Mouse (Mus musculus) olfactory bulb, adult 2 months (tissue): Measurements from ENCODE around the gene Jam2. TPM values are rescaled to one million over a fixed set of nuclear protein-coding genes. Genes with fewer than 3 reads are reported as not detected.

Source experiments
- H3K27ac ChIP-seq: fragments of 200-500 bp; 2 replicates; pipeline ENCODE4 v1.5.1; 2012; ENCODE audit warnings: low read depth, low read length; ENCODE audit not compliant: insufficient read depth
- H3K4me1 ChIP-seq: fragments of 200-500 bp; 2 replicates; pipeline ENCODE4 v1.6.1; 2012; ENCODE audit warnings: low read length; ENCODE audit not compliant: control insufficient read depth, insufficient read depth
- H3K4me3 ChIP-seq: fragments of 200-500 bp; 2 replicates; pipeline ENCODE4 v1.5.1; 2012; ENCODE audit warnings: mild to moderate bottlenecking, low read depth, low read length, moderate library complexity; ENCODE audit not compliant: insufficient read depth
- CTCF ChIP-seq: fragments of 200-500 bp; IDR thresholded peaks from 2 replicates; pipeline ENCODE4 v1.5.1; 2012; ENCODE audit warnings: low read depth, mild to moderate bottlenecking, low read length, moderate library complexity; ENCODE audit not compliant: insufficient read depth
- POLR2A ChIP-seq: fragments of 200-500 bp; IDR thresholded peaks from 2 replicates; pipeline ENCODE4 v1.6.1; 2012; ENCODE audit warnings: mild to moderate bottlenecking, low read depth, low read length, moderate library complexity; ENCODE audit not compliant: insufficient read depth
- WGBS: fragments of 180-500 bp; shearing (Covaris S2); methylation state at CpG from one replicate; pipeline ENCODE4 v1.1.7; 2018; 5-methylcytosine and 5-hydroxymethylcytosine counted together
- polyA plus RNA-seq: library from polyadenylated mRNA; stranded (reverse); fragments of >200 nt; gene quantifications from 2 replicates; pipeline ENCODE4 v1.2.4, GENCODE M21; 2012; ENCODE audit warnings: low replicate concordance; ENCODE audit not compliant: missing spikeins, insufficient read depth, insufficient read length

Gene Jam2
- polyA plus RNA-seq, 1 experiment: not detected

DNA sequence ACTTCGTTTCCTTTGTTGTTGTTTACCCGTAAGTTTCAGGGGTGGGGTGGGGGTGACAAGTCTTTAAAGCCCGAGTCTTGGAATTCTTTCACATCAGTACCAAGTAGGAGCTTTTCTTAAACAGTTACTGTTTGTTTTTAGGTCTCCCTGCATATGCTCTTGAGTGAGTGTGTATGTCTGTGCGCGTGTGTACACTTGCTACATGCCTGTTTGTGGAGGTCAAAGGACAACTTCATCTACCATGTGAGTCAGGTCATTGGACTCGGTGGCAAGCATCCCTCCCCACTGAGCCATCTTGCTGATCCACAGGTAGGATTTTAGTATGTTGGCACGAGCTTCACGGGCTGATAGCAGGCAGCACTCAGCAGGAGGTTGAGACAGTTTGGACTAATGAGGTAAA lies 99.9 kb downstream of the Jam2 start:
- TF ChIP-seq CTCF: no peak
- no peak for TF ChIP-seq POLR2A
- WGBS: 84% methylated on average over 8 of the region's 8 CpGs
- H3K4me3 ChIP-seq: no peak overlapping the region
- H3K27ac ChIP-seq: no peak overlapping the region
- H3K4me1 ChIP-seq: 0 out of 2 replicates have a peak, but pooled peaks cover 3% of the 10 kb centered on the region

DNA sequence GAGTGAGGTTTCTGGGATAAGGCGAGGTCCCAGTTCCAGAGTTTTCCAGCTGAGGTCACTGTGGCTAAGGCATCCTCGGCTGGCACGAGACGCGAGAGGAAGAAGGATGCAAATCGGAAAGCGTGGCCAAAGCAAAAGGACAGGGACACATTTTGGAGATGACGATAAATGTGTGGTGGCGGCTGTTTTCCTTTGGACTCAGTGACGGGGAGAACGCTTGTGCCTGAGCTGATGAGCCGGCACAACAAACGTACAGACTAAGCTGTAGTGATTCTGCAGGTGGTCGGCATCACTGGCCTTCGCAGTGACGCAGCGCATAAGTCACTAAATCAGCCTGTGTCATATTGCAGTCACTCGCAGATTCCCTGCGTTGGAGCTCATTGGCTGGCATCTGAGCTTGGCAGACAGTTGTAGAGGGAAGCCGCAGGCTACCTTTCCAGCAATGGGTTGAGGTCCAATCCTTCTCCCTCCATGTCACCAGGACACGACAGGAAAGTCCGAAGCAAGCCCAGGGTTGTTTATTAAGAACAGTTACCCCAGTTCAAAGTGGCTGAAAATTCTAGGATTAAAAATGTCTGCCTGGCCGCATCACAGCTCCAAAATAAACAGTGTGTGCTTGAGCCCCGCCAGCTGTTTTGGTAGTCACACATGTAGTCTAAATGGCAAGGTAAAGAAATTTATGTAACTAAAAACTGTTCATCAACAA lies 101.2 kb downstream of the Jam2 start:
- no peak overlapping the region for H3K27ac ChIP-seq
- WGBS: 71% methylated on average over 24 of the region's 24 CpGs
- 0 out of 2 replicates have a peak, but pooled peaks cover 3% of the 10 kb centered on the region for H3K4me1 ChIP-seq
- no peak overlapping the region for H3K4me3 ChIP-seq
- peak; percentile 22; the same call in 1 of the 2 replicates for TF ChIP-seq CTCF
- TF ChIP-seq POLR2A: no peak

Other genes starting within 250 kb of the Jam2 start
- not detected in 2 replicates for gene Mrpl39, start 38.4 kb upstream of the Jam2 start, polyA plus RNA-seq
- 390 TPM in 1 of 2 replicates, not detected in the other for gene Gabpa, start 60.8 kb downstream of the Jam2 start, polyA plus RNA-seq
- not detected in 2 replicates for gene Atp5j, start 61.5 kb downstream of the Jam2 start, polyA plus RNA-seq